Mouse (Mus musculus): ENCODE data around the gene Slit3.

GRCm38 (mm10) chr11:35627815-35628214 lies 506.8 kb downstream of the Slit3 start:
- TF ChIP-seq CTCF (conservative IDR thresholded peaks at IDR 0.05; ENCODE audit: low read length), result no peak
- TF ChIP-seq POU5F1 (IDR thresholded peaks at IDR 0.05; ENCODE audit: borderline replicate concordance, low read length), result no peak
- TF ChIP-seq NANOG (IDR thresholded peaks at IDR 0.05; ENCODE audit: borderline replicate concordance, low read length), result no peak

Measured in E14TG2a.4 (cell line).